15 mouse cellular contexts compared by ENCODE assay signal in the genomic region with DNA sequence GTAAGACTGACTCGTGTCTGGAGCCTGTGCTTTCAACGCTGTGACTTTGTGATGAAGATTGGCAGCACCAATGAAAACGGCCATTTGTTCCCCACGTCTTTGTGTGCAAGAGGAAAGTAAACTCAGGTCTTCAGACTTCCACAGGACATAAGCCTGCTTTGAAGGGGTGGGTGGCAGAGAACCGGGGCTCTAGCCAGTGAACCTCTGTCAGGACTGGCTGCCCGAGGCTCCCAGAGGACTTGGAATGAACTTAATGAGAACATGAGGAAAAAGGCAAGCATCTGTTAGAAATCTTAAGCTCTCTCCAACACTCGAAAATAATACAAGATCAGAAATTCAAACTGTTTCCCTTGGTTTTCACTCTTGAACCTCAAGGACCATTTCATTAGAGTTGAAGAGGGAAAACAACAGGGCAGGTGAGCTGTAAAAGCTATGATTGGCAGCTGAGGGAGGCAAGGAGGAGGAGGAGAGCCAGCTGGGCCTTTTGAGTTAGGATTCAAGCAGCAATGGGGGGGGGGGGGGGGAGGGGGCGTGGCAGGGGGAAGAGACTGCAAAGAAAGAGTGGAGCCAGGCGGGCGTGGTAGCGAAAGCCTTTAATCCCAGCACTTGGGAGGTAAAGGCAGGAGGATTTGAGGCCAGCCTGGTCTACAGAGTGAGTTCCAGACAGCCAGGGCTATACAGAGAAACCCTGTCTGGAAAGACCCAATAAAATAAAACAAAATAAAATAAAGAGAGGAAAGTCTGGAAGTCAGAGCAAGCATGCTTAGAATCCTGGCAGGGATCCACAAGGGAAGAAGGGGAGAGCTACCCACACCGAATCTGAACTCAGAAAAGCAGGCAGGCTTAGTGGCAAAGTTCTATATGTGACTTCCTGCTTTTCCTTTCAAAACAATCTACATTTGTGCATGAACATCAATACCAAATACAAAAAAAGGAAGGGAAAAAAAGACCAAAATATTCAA. TPM values are rescaled to one million over a fixed set of nuclear protein-coding genes. Genes with fewer than 3 reads are reported as not detected.
A peak's percentile ranks its signal among the peaks of the same experiment; 100 is the strongest.
DNase-seq lines count a peak whose midpoint lies in the region; ATAC-seq lines count a peak whose summit lies in the region.
"Had no signal": no experiment of that assay in that cellular context is flagged by ENCODE, and none has a peak within 500 bp of the region (broad histone marks: within the 10 kb centered on the region; RNA-seq: fewer than 3 reads in every experiment).

No protein-coding gene starts in this region.

- WGBS in embryonic facial prominence, embryonic 10.5 days: 55% methylated on average over 11 of the region's 12 CpGs
- 5% methylated on average over 11 of the region's 12 CpGs for WGBS in forebrain, embryonic 16.5 days

- peak; percentile 37 to 59 for DNase-seq in lung, adult 18-20 months
- no peak for DNase-seq in lung, postnatal 14 days
- peak; percentile 40 for DNase-seq in embryonic facial prominence, embryonic 10.5 days (ENCODE audit: low spot score)
- DNase-seq in lung, postnatal 25 days (ENCODE audit: low spot score): peak; percentile 54
- no peak for DNase-seq in gastrocnemius, postnatal 25 days
- DNase-seq in spleen, postnatal 14 days (ENCODE audit: low spot score in 2 of 2): no peak
- no peak for DNase-seq in heart, adult 9 months (ENCODE audit: low spot score in 2 of 2)
- DNase-seq: adrenal gland, postnatal 10 days; cerebellum, adult 18-20 months; gastrocnemius, postnatal 36 days; right cerebral cortex, adult 18-20 months had no signal

- H3K9me3 ChIP-seq in embryonic facial prominence, embryonic 10.5 days: no peaks in the 10 kb centered on the region
- no peaks in the 10 kb centered on the region for H3K9me3 ChIP-seq in forebrain, embryonic 16.5 days (ENCODE audit: control insufficient read depth, low read length)
- H3K9me3 ChIP-seq: neural tube, embryonic 13.5 days had no signal

- no peak overlapping the region for H3K9ac ChIP-seq in forebrain, embryonic 16.5 days (replicated peaks; ENCODE audit: low read depth, low read length)
- H3K9ac ChIP-seq: neural tube, embryonic 13.5 days had no signal

- peaks cover 58% of the 10 kb centered on the region for H3K36me3 ChIP-seq in embryonic facial prominence, embryonic 10.5 days (replicated peaks)
- H3K36me3 ChIP-seq in forebrain, embryonic 16.5 days (ENCODE audit: control insufficient read depth, insufficient read depth): no peaks in the 10 kb centered on the region

- peak overlapping the region; percentile 51; the same call in 1 of the 2 replicates for H3K27ac ChIP-seq in embryonic facial prominence, embryonic 10.5 days (replicated peaks)
- H3K27ac ChIP-seq in forebrain, embryonic 16.5 days (ENCODE audit: low read length): peak overlapping the region; percentile 65
- H3K27ac ChIP-seq: neural tube, embryonic 13.5 days had no signal

- H3K27me3 ChIP-seq in embryonic facial prominence, embryonic 10.5 days (replicated peaks; ENCODE audit: low read depth, poor library complexity, severe bottlenecking): no peaks in the 10 kb centered on the region
- H3K27me3 ChIP-seq in forebrain, embryonic 16.5 days (replicated peaks; ENCODE audit: control insufficient read depth, insufficient read depth, low read length): no peaks in the 10 kb centered on the region
- H3K27me3 ChIP-seq: neural tube, embryonic 13.5 days had no signal

- H3K4me1 ChIP-seq in embryonic facial prominence, embryonic 10.5 days: peaks cover 12% of the 10 kb centered on the region; the same call in 1 of the 2 replicates
- H3K4me1 ChIP-seq in forebrain, embryonic 16.5 days (replicated peaks; ENCODE audit: control insufficient read depth, insufficient read depth, low read length): peaks cover 13% of the 10 kb centered on the region

- ATAC-seq in forebrain, embryonic 16.5 days: peak; percentile 39
- ATAC-seq: CD4-positive, CD25-positive, alpha-beta regulatory T cell, adult 4 months had no signal

- H3K4me3 ChIP-seq in embryonic facial prominence, embryonic 10.5 days: no peak overlapping the region
- no peak overlapping the region for H3K4me3 ChIP-seq in forebrain, embryonic 16.5 days (replicated peaks; ENCODE audit: low read length)
- H3K4me3 ChIP-seq: neural tube, embryonic 13.5 days had no signal

- no peak overlapping the region for H3K4me2 ChIP-seq in forebrain, embryonic 16.5 days (ENCODE audit: low read length)
- H3K4me2 ChIP-seq: neural tube, embryonic 13.5 days had no signal

RNA-seq across cellular contexts. Expression of a gene that starts 6.4 kb away (rescaled TPM):
- polyA plus RNA-seq in embryonic facial prominence, embryonic 10.5 days (2016; fragmentation: Nextera tagmentation; extraction: Ambion mirVana): 2.4 and 3.4 TPM in 2 replicates
- polyA plus RNA-seq in forebrain, embryonic 16.5 days (2015; fragmentation: Nextera tagmentation; extraction: Ambion mirVana): 2.2 and 2.3 TPM in 2 replicates
- total RNA-seq in gastrocnemius, postnatal 25 days (2021): under 1 TPM in 1 of 2 experiments, not detected in 1; 0.83 TPM
- total RNA-seq: gastrocnemius, postnatal 36 days had no signal

RNA-seq across cellular contexts. Expression of a gene that starts 11.8 kb away (rescaled TPM):
- 548 and 551 TPM in 2 replicates for polyA plus RNA-seq in embryonic facial prominence, embryonic 10.5 days (2016; fragmentation: Nextera tagmentation; extraction: Ambion mirVana)
- 410 and 457 TPM in 2 replicates for polyA plus RNA-seq in forebrain, embryonic 16.5 days (2015; fragmentation: Nextera tagmentation; extraction: Ambion mirVana)
- 100 to 1,000 TPM; 159 to 178 TPM for total RNA-seq in gastrocnemius, postnatal 25 days (2021)

RNA-seq across cellular contexts. Expression of a gene that starts 12.5 kb away (rescaled TPM):
- polyA plus RNA-seq in embryonic facial prominence, embryonic 10.5 days (2016; fragmentation: Nextera tagmentation; extraction: Ambion mirVana): 198 and 200 TPM in 2 replicates
- 122 and 126 TPM in 2 replicates for polyA plus RNA-seq in forebrain, embryonic 16.5 days (2015; fragmentation: Nextera tagmentation; extraction: Ambion mirVana)
- total RNA-seq in gastrocnemius, postnatal 25 days (2021): 100 to 1,000 TPM; 100 to 109 TPM

RNA-seq across cellular contexts. Expression of a gene that starts 27.8 kb away (rescaled TPM):
- polyA plus RNA-seq in embryonic facial prominence, embryonic 10.5 days (2016; fragmentation: Nextera tagmentation; extraction: Ambion mirVana): not detected in 2 replicates
- polyA plus RNA-seq in forebrain, embryonic 16.5 days (2015; fragmentation: Nextera tagmentation; extraction: Ambion mirVana): not detected in 2 replicates
- 1 to 10 TPM; 1.2 to 2.2 TPM for total RNA-seq in gastrocnemius, postnatal 25 days (2021)
- polyA plus RNA-seq: CD4-positive, CD25-positive, alpha-beta regulatory T cell, adult 4 months; kidney, embryonic 14.5 days; neural tube, embryonic 13.5 days had no signal

RNA-seq across cellular contexts. Expression of a gene that starts 35.7 kb away (rescaled TPM):
- polyA plus RNA-seq in embryonic facial prominence, embryonic 10.5 days (2016; fragmentation: Nextera tagmentation; extraction: Ambion mirVana): 0.44 and 0.72 TPM in 2 replicates
- polyA plus RNA-seq in forebrain, embryonic 16.5 days (2015; fragmentation: Nextera tagmentation; extraction: Ambion mirVana): 0.43 and 0.50 TPM in 2 replicates
- total RNA-seq in gastrocnemius, postnatal 25 days (2021): under 1 TPM in 1 of 2 experiments, not detected in 1; 0.59 TPM

Comparison
In these comparisons a context has a peak if more than half of its experiments do, and no peak if none do; other contexts are left out.
1. DNase-seq: peak in lung, adult 18-20 months (2 of 2), embryonic facial prominence, embryonic 10.5 days (single experiment) and lung, postnatal 25 days (single experiment); none in lung, postnatal 14 days (single experiment), gastrocnemius, postnatal 25 days (single experiment), spleen, postnatal 14 days (0 of 2) and heart, adult 9 months (0 of 2).